Mouse (Mus musculus): ENCODE data around the gene Pdp2. TPM values are rescaled to one million over a fixed set of nuclear protein-coding genes. Genes with fewer than 3 reads are reported as not detected.

The Pdp2 gene
- polyA plus RNA-seq, 1 experiment: 4.4 TPM

DNA sequence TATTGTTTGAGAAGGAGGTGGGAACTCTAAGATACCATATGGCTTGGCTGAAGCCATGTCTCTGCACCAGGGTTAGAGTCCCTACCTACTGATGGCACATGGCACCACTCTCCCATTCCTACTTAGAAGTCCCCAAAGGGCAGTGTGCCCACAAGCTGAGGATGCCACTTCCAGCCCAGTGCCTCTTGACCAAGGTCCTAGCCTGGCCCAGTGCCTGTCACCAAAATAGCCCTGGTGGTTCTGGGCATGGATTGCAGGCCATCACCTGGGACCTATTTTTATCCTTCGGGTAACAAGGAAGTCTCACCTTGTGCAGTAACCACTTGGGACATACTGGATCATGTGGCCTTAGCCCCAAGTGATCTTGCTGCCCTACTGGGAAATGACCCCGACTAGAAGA, 16.7 kb downstream of the Pdp2 start:
- H3K4me3 ChIP-seq (replicated peaks; ENCODE audit: extremely low read depth, low read depth, low read length): no peak overlapping the region
- no peak for DNase-seq
- no peaks in the 10 kb centered on the region for H3K4me1 ChIP-seq (ENCODE audit: control insufficient read depth, insufficient read depth, low read length)
- TF ChIP-seq CTCF (IDR thresholded peaks at IDR 0.05; ENCODE audit: insufficient read depth, low read length): no peak
- 65% methylated on average over 2 of the region's 2 CpGs for WGBS

DNA sequence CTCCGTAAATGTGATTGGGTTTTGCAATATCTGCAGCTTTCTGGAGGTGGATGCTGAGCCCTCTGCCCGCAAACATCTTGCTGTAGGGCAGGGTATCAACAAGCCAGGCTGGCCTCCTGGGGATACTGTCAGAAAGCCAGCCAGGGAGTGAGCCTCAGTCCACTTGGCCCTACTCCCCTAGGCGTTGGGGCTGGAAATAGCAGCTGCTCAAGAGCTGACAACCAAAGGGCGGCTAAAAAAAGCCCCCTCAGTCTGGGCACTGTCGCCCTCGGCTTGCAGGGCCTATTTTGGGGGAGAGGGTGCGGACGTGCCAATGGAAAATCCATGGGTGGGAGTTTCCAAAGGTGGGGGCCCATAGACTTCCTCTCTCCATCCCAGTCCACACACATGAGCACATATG, 18.0 kb downstream of the Pdp2 start:
- 68% methylated on average over 8 of the region's 8 CpGs for WGBS
- DNase-seq: no peak
- TF ChIP-seq POLR2A (IDR thresholded peaks at IDR 0.05; ENCODE audit: borderline replicate concordance, extremely low read depth, low read depth, low read length) (no peak), CTCF (IDR thresholded peaks at IDR 0.05; ENCODE audit: insufficient read depth, low read length) (no peak)
- Histone ChIP-seq H3K4me1 (ENCODE audit: control insufficient read depth, insufficient read depth, low read length) (no peaks in the 10 kb centered on the region), H3K4me3 (replicated peaks; ENCODE audit: extremely low read depth, low read depth, low read length) (no peak overlapping the region)

DNA sequence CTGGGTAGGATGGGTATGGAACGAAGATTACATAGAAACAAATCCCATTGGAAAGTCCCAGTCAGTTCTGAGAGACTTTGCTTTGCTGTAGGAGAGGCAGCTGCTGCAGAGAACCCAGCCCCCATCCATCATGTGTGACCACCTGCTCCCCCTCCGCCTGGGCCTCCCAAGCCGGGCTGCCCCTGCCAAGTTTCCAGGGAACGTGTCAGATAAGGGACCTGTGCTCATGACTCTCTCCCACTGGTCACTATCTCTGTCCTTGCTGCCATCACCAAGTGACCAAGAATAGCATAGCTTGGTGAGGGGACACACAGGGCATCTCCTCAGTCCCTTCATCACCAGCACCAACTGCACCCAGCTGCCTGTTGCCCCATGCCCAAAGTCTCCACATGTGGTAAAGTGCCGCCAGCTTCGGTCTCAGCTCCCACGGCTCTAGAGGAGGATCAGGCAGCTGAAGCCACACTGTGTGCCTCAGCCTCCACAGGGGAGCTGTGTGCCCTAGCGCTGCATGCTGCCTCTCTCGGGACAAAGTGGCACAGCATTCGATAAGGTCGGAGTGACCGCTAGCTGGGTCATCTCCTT, 19.0 kb downstream of the Pdp2 start:
- Histone ChIP-seq H3K4me1 (ENCODE audit: control insufficient read depth, insufficient read depth, low read length) (no peaks in the 10 kb centered on the region), H3K4me3 (replicated peaks; ENCODE audit: extremely low read depth, low read depth, low read length) (no peak overlapping the region)
- WGBS: 69% methylated on average over 12 of the region's 12 CpGs
- DNase-seq: no peak
- no peak for TF ChIP-seq CTCF (IDR thresholded peaks at IDR 0.05; ENCODE audit: insufficient read depth, low read length)
- no peak for TF ChIP-seq POLR2A (IDR thresholded peaks at IDR 0.05; ENCODE audit: borderline replicate concordance, extremely low read depth, low read depth, low read length)

DNA sequence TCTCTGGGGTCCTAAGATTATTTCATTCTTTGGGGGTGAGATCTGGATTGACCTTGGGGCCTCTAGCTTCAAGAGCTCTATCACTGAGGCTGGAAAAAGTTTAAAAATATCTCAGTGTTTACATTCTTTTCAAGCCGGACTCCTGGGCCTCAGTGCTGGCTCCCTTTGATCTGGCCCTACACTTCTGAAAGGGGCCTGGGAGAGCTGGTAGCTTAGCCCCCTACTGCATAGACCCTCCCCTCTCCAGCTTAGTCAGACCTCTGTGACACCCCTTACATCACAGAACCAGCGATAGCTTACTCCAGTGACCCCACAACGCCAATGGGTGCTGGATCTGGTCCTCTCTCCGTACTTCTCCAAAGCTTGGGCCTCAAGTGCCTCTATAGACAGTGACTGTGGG, 20.4 kb downstream of the Pdp2 start:
- DNase-seq: no peak
- H3K4me3 ChIP-seq (replicated peaks; ENCODE audit: extremely low read depth, low read depth, low read length): no peak overlapping the region
- 25% methylated on average over 4 of the region's 4 CpGs for WGBS
- TF ChIP-seq CTCF (IDR thresholded peaks at IDR 0.05; ENCODE audit: insufficient read depth, low read length): no peak
- no peak for TF ChIP-seq POLR2A (IDR thresholded peaks at IDR 0.05; ENCODE audit: borderline replicate concordance, extremely low read depth, low read depth, low read length)
- H3K4me1 ChIP-seq (ENCODE audit: control insufficient read depth, insufficient read depth, low read length): no peaks in the 10 kb centered on the region

DNA sequence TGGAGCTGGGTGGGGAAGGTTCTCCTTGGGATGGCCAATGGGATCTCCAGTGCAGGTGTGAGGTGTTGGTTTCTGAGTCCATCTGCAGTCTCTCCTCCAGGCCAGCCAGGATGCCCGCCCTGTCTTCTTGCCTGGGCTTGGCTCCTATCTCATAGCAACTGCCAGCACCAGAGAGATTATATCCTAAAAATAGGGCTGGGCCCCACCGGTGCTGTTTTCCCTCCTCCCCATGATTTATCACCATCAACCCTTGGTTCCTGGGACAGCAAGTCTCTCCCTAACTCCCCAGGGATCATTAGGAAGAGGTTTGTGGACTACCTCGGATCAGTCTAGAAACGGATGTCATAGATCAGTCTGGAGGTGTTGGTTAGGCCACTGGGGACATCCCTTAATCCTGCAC, 21.9 kb downstream of the Pdp2 start:
- no peak overlapping the region for H3K4me3 ChIP-seq (replicated peaks; ENCODE audit: extremely low read depth, low read depth, low read length)
- no peaks in the 10 kb centered on the region for H3K4me1 ChIP-seq (ENCODE audit: control insufficient read depth, insufficient read depth, low read length)
- 70% methylated on average over 4 of the region's 4 CpGs for WGBS
- TF ChIP-seq POLR2A (IDR thresholded peaks at IDR 0.05; ENCODE audit: borderline replicate concordance, extremely low read depth, low read depth, low read length) (no peak), CTCF (IDR thresholded peaks at IDR 0.05; ENCODE audit: insufficient read depth, low read length) (no peak)
- DNase-seq: no peak

DNA sequence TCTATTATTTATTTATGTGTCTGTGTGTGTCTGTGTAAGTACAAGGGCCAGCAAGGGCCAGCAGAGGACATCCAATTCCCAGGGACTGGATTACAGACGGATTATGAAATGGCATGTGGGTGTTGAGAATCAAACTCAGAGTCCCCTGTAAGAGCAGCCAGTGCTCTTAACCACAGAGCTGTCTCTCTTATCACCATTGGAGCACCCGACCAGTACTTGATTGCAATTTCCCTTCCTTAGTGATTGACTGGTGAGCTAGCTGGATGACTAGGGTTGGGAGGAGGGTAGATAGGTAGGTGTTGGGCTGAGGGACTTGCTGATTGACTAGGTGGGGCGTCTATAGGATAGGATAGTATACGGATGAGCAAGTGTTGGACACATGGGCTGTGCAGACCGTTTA, 29.5 kb downstream of the Pdp2 start:
- Histone ChIP-seq H3K4me1 (ENCODE audit: control insufficient read depth, insufficient read depth, low read length) (no peaks in the 10 kb centered on the region), H3K4me3 (replicated peaks; ENCODE audit: extremely low read depth, low read depth, low read length) (no peak overlapping the region)
- TF ChIP-seq POLR2A (IDR thresholded peaks at IDR 0.05; ENCODE audit: borderline replicate concordance, extremely low read depth, low read depth, low read length): no peak
- TF ChIP-seq CTCF (IDR thresholded peaks at IDR 0.05; ENCODE audit: insufficient read depth, low read length): no peak
- DNase-seq: no peak
- WGBS: 69% methylated on average over 5 of the region's 5 CpGs

DNA sequence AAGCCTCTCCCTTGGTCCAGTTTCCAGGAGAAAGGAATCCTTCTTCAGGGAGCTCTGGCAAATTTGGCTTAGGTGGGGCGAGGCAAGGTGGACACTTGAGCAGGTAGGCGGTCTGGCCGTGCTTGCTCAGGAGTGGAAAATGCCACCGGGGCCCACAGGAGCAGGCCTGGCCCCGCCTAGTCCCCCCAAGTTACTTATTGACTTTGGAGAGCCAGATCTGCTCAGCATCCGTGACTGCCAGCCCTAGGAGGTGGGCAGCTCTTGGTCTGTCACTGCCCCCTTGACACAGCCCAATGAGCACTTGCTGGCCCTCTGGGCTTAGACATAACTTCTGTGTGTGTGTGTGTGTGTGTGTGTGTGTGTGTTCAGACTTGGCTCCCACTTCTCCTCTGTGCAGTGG, 32.9 kb downstream of the Pdp2 start, which contains the start of gene Cdh16:
Gene Cdh16, minus strand, starts transcription at position 236 of the 400 bp plus-strand sequence.
- WGBS: 65% methylated on average over 6 of the region's 6 CpGs
- DNase-seq: peak; percentile 47
- no peak within 1 kb of the TSS for H3K4me3 ChIP-seq (replicated peaks; ENCODE audit: extremely low read depth, low read depth, low read length)
- no peaks in the 10 kb centered on the region for H3K4me1 ChIP-seq (ENCODE audit: control insufficient read depth, insufficient read depth, low read length)
- TF ChIP-seq POLR2A (IDR thresholded peaks at IDR 0.05; ENCODE audit: borderline replicate concordance, extremely low read depth, low read depth, low read length) (no peak), CTCF (IDR thresholded peaks at IDR 0.05; ENCODE audit: insufficient read depth, low read length) (no peak)

DNA sequence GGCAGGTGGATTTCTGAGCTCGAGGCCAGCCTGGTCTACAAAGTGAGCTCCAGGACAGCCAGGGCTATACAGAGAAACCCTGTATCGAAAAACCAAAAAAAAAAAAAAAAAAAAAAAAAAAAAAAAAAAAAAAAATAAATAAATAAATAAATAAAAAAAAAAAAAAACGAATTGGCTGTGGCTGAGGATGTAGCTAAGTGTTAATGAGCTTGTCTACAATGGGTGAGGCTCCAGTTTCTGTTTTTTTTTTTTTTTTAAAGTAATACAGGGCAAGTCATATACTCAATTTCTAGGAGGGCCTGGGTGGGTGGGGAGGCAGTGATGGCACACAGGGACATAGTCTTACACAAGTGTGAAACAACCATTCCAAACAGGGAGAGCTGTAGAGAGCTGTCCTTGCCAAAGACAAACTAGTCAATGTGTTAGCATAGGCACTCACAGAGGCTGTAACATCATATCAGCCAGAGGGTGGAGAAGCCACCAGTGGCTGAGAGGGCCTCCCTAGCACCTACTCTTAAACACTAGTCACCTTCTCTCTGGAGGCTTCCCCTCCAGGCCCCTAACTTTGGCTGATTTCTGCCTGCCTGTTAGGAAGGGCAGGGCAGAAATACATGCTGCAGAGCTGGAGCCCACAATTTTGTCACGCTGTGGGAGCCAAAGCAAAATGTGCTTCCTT, 36.0 kb downstream of the Pdp2 start:
- Histone ChIP-seq H3K4me3 (replicated peaks; ENCODE audit: extremely low read depth, low read depth, low read length) (no peak overlapping the region), H3K4me1 (ENCODE audit: control insufficient read depth, insufficient read depth, low read length) (peaks cover 4% of the 10 kb centered on the region; the same call in 1 of the 2 replicates)
- TF ChIP-seq CTCF (IDR thresholded peaks at IDR 0.05; ENCODE audit: insufficient read depth, low read length): no peak
- TF ChIP-seq POLR2A (IDR thresholded peaks at IDR 0.05; ENCODE audit: borderline replicate concordance, extremely low read depth, low read depth, low read length): no peak
- 58% methylated on average over 4 of the region's 4 CpGs for whole genome bisulfite sequencing
- no peak for DNase-seq

DNA sequence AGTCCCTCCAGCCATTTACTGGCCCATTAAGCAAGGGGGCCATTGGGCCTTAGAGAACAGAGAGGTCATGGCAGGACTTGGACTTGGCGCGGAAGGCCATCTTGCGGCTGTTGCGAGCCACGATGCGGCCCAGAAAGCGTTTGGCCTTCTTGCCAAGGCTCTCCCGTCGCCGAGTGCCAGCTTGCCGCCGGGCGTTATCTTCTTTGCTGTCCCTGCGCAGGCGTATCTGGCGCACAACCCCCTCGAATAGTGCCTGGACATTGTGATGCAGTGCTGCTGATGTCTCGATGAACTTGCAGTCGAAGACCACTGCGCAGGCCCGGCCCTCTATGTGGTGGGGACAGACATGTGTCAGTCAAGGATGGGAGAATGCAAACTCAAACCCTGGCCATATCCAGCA, 37.2 kb downstream of the Pdp2 start:
- Histone ChIP-seq H3K4me3 (replicated peaks; ENCODE audit: extremely low read depth, low read depth, low read length) (no peak overlapping the region), H3K4me1 (ENCODE audit: control insufficient read depth, insufficient read depth, low read length) (peaks cover 4% of the 10 kb centered on the region; the same call in 1 of the 2 replicates)
- WGBS: 94% methylated on average over 21 of the region's 21 CpGs
- no peak for TF ChIP-seq POLR2A (IDR thresholded peaks at IDR 0.05; ENCODE audit: borderline replicate concordance, extremely low read depth, low read depth, low read length)
- no peak for TF ChIP-seq CTCF (IDR thresholded peaks at IDR 0.05; ENCODE audit: insufficient read depth, low read length)
- DNase-seq: no peak
